Mouse (Mus musculus): Measurements from ENCODE around the gene Olfr1023.

The Olfr1023 gene

GRCm38 (mm10) chr2:85885340-85885739 is at the start of gene Olfr1023:
TSS of gene Olfr1023 (plus strand) at chr2:85885640.
- DNase-seq: no peak

GRCm38 (mm10) chr2:85845383-85845782 is 40.1 kb upstream of the Olfr1023 start, which contains the start of gene Olfr1019:
TSS of gene Olfr1019 (minus strand) at chr2:85845483.
- no peak for DNase-seq

- DNase-seq: no peak
These were observed 38.7 kb upstream of the Olfr1023 start, which contains the start of gene Olfr1020 for GRCm38 (mm10) chr2:85846730-85847129. TSS of gene Olfr1020 (plus strand) at chr2:85847030.

- no peak for DNase-seq
These were observed 17.1 kb upstream of the Olfr1023 start, which contains the start of gene Olfr1022 for GRCm38 (mm10) chr2:85868294-85868693. TSS of gene Olfr1022 (plus strand) at chr2:85868594.

- no peak for DNase-seq
These were observed 19.5 kb downstream of the Olfr1023 start, which contains the start of gene Olfr1024 for GRCm38 (mm10) chr2:85904952-85905351. TSS of gene Olfr1024 (minus strand) at chr2:85905052.

GRCm38 (mm10) chr2:85913197-85913596 is 27.8 kb downstream of the Olfr1023 start:
- no peak for DNase-seq

- no peak for DNase-seq
These were observed 29.5 kb downstream of the Olfr1023 start, which contains the start of gene Olfr1025-ps1 for GRCm38 (mm10) chr2:85914893-85915292. TSS of gene Olfr1025-ps1 (plus strand) at chr2:85915193.

GRCm38 (mm10) chr2:85921258-85921657 is 35.8 kb downstream of the Olfr1023 start, which contains the start of gene Olfr1026:
TSS of gene Olfr1026 (plus strand) at chr2:85921558.
- no peak for DNase-seq

Measured in thymus, postnatal 4 days (tissue).